Mouse (Mus musculus) kidney, embryonic 14.5 days (tissue): ENCODE measurements around the gene Slc8a3. TPM values are rescaled to one million over a fixed set of nuclear protein-coding genes. Genes with fewer than 3 reads are reported as not detected.

Source experiments
- ATAC-seq: fragments of 200-750 bp; cut with Nextera tagmentation; 2 replicates; pipeline ENCODE4 v1.8.0; 2017; ENCODE audit warnings: moderate number of reproducible peaks, mild to moderate bottlenecking, moderate TSS enrichment, moderate library complexity; ENCODE audit not compliant: low FRiP score, low TSS enrichment
- H3K27ac ChIP-seq: fragments of 300-500 bp; sonication (generic); 2 replicates; pipeline ENCODE4 v1.5.1; 2014; ENCODE audit warnings: low read depth, mild to moderate bottlenecking, low read length, moderate library complexity, mixed read lengths
- H3K27me3 ChIP-seq: fragments of 300-500 bp; sonication (generic); 2 replicates; pipeline ENCODE4 v1.6.1; 2014; ENCODE audit warnings: mild to moderate bottlenecking, low read length; ENCODE audit not compliant: control insufficient read depth, insufficient read depth
- H3K36me3 ChIP-seq: fragments of 300-500 bp; sonication (generic); 2 replicates; pipeline ENCODE4 v1.6.1; 2014; ENCODE audit warnings: low read length, mixed read lengths; ENCODE audit not compliant: control insufficient read depth, insufficient read depth
- H3K4me1 ChIP-seq: fragments of 300-500 bp; sonication (generic); 2 replicates; pipeline ENCODE4 v1.6.1; 2014; ENCODE audit warnings: low read length, mixed read lengths; ENCODE audit not compliant: control insufficient read depth, insufficient read depth
- H3K4me2 ChIP-seq: fragments of 300-500 bp; sonication (generic); replicated peaks from 2 replicates; pipeline ENCODE4 v1.6.1; 2014; ENCODE audit warnings: low read depth, mild to moderate bottlenecking, low read length
- H3K4me3 ChIP-seq: fragments of 300-500 bp; sonication (generic); 2 replicates; pipeline ENCODE4 v1.5.1; 2014; ENCODE audit warnings: mild to moderate bottlenecking, low read length
- H3K9ac ChIP-seq: fragments of 300-500 bp; sonication (generic); 2 replicates; pipeline ENCODE4 v1.6.1; 2014; ENCODE audit warnings: low read depth, mild to moderate bottlenecking, low read length, moderate library complexity
- H3K9me3 ChIP-seq: fragments of 300-500 bp; sonication (generic); 2 replicates; pipeline ENCODE4 v1.6.1; 2016; ENCODE audit warnings: low read length; ENCODE audit not compliant: control insufficient read depth
- WGBS: fragments of 180-500 bp; shearing (Covaris S2); extraction: QIAGEN DNeasy Blood & Tissue Kit; methylation state at CpG from one replicate; pipeline ENCODE4 v1.1.7; 2014; 5-methylcytosine and 5-hydroxymethylcytosine counted together
- polyA plus RNA-seq: library from polyadenylated mRNA; unstranded; fragments of >200 nt; fragmentation: Nextera tagmentation; extraction: Ambion mirVana; gene quantifications from 2 replicates; pipeline ENCODE4 v1.2.1, GENCODE M21; 2014

Slc8a3 gene
- polyA plus RNA-seq, 1 experiment from 2014 or later: 0.41 TPM

- 58% methylated on average over 3 of the region's 3 CpGs for WGBS
- Histone ChIP-seq H3K27ac (no peak overlapping the region), H3K9me3 (no peaks in the 10 kb centered on the region), H3K4me2 (no peak overlapping the region), H3K9ac (no peak overlapping the region), H3K4me3 (no peak overlapping the region), H3K36me3 (no peaks in the 10 kb centered on the region), H3K4me1 (no peaks in the 10 kb centered on the region), H3K27me3 (no peaks in the 10 kb centered on the region; the same call in 1 of the 2 replicates)
- ATAC-seq: peak; percentile 60; the same call in 1 of the 2 replicates
Observed at GRCm38 (mm10) chr12:81182073-81182472, 150.9 kb downstream of the Slc8a3 start.

- 57% methylated on average over 9 of the region's 9 CpGs for WGBS
Observed at GRCm38 (mm10) chr12:81175252-81175651, 157.7 kb downstream of the Slc8a3 start.

GRCm38 (mm10) chr12:81173893-81174292 is 159.1 kb downstream of the Slc8a3 start:
- no peak overlapping the region for H3K27ac ChIP-seq
- 90% methylated on average over 4 of the region's 4 CpGs for WGBS

More at GRCm38 (mm10) chr12:81175252-81175651, 157.7 kb downstream of the Slc8a3 start:
- H3K27ac ChIP-seq: no peak overlapping the region
- H3K4me1 ChIP-seq: no peaks in the 10 kb centered on the region
- no peak for ATAC-seq
- no peaks in the 10 kb centered on the region for H3K36me3 ChIP-seq
- no peak overlapping the region for H3K9ac ChIP-seq
- peaks cover 26% of the 10 kb centered on the region for H3K27me3 ChIP-seq
- H3K9me3 ChIP-seq: no peaks in the 10 kb centered on the region
- no peak overlapping the region for H3K4me2 ChIP-seq
- H3K4me3 ChIP-seq: no peak overlapping the region

GRCm38 (mm10) chr12:81173011-81173410 is 160.0 kb downstream of the Slc8a3 start:
- peaks cover 45% of the 10 kb centered on the region for H3K27me3 ChIP-seq
- no peak overlapping the region for H3K4me2 ChIP-seq
- no peaks in the 10 kb centered on the region for H3K36me3 ChIP-seq
- H3K9ac ChIP-seq: no peak overlapping the region
- H3K4me3 ChIP-seq: no peak overlapping the region
- ATAC-seq: no peak
- 85% methylated on average over 3 of the region's 3 CpGs for WGBS
- H3K4me1 ChIP-seq: no peaks in the 10 kb centered on the region
- H3K9me3 ChIP-seq: no peaks in the 10 kb centered on the region
- H3K27ac ChIP-seq: no peak overlapping the region

More at GRCm38 (mm10) chr12:81173893-81174292, 159.1 kb downstream of the Slc8a3 start:
- Histone ChIP-seq H3K27me3 (peaks cover 38% of the 10 kb centered on the region), H3K36me3 (no peaks in the 10 kb centered on the region), H3K4me1 (no peaks in the 10 kb centered on the region), H3K9ac (no peak overlapping the region), H3K4me3 (no peak overlapping the region), H3K4me2 (no peak overlapping the region), H3K9me3 (no peaks in the 10 kb centered on the region)
- no peak for ATAC-seq

GRCm38 (mm10) chr12:81170076-81170475 is 162.9 kb downstream of the Slc8a3 start:
- Histone ChIP-seq H3K27ac (no peak overlapping the region), H3K4me3 (no peak overlapping the region), H3K9me3 (no peaks in the 10 kb centered on the region), H3K27me3 (peaks cover 48% of the 10 kb centered on the region), H3K4me2 (no peak overlapping the region), H3K36me3 (no peaks in the 10 kb centered on the region), H3K9ac (no peak overlapping the region), H3K4me1 (peaks cover 11% of the 10 kb centered on the region)
- no peak for ATAC-seq
- 78% methylated on average over 2 of the region's 2 CpGs for WGBS

GRCm38 (mm10) chr12:81168494-81168893 is 164.5 kb downstream of the Slc8a3 start:
- H3K27me3 ChIP-seq: peaks cover 56% of the 10 kb centered on the region
- 76% methylated on average over 2 of the region's 2 CpGs for WGBS
- H3K4me3 ChIP-seq: no peak overlapping the region

GRCm38 (mm10) chr12:81168031-81168430 is 164.9 kb downstream of the Slc8a3 start:
- no peak overlapping the region for H3K4me2 ChIP-seq
- H3K36me3 ChIP-seq: no peaks in the 10 kb centered on the region
- peaks cover 59% of the 10 kb centered on the region for H3K27me3 ChIP-seq
- no peaks in the 10 kb centered on the region for H3K9me3 ChIP-seq
- H3K27ac ChIP-seq: no peak overlapping the region
- H3K4me3 ChIP-seq: no peak overlapping the region
- no peak for ATAC-seq
- H3K4me1 ChIP-seq: peaks cover 11% of the 10 kb centered on the region
- WGBS: 92% methylated on average over 7 of the region's 7 CpGs
- H3K9ac ChIP-seq: no peak overlapping the region

More at GRCm38 (mm10) chr12:81168494-81168893, 164.5 kb downstream of the Slc8a3 start:
- Histone ChIP-seq H3K4me2 (no peak overlapping the region), H3K36me3 (no peaks in the 10 kb centered on the region), H3K9ac (no peak overlapping the region), H3K4me1 (peaks cover 11% of the 10 kb centered on the region), H3K9me3 (no peaks in the 10 kb centered on the region), H3K27ac (no peak overlapping the region)
- ATAC-seq: no peak

GRCm38 (mm10) chr12:81167142-81167541 is 165.8 kb downstream of the Slc8a3 start:
- no peak; the same call in 1 of the 2 replicates for ATAC-seq
- Histone ChIP-seq H3K9me3 (no peaks in the 10 kb centered on the region), H3K4me3 (no peak overlapping the region), H3K27ac (no peak overlapping the region), H3K9ac (no peak overlapping the region), H3K4me1 (peaks cover 11% of the 10 kb centered on the region), H3K4me2 (no peak overlapping the region), H3K27me3 (peaks cover 61% of the 10 kb centered on the region), H3K36me3 (no peaks in the 10 kb centered on the region)
- WGBS: 20% methylated on average over 9 of the region's 9 CpGs

GRCm38 (mm10) chr12:81166615-81167014 is 166.4 kb downstream of the Slc8a3 start:
- Histone ChIP-seq H3K4me2 (no peak overlapping the region), H3K4me1 (peaks cover 11% of the 10 kb centered on the region), H3K27me3 (peaks cover 61% of the 10 kb centered on the region), H3K9ac (no peak overlapping the region), H3K27ac (no peak overlapping the region), H3K36me3 (no peaks in the 10 kb centered on the region), H3K4me3 (no peak overlapping the region), H3K9me3 (no peaks in the 10 kb centered on the region)
- no peak for ATAC-seq
- whole genome bisulfite sequencing: 27% methylated on average over 8 of the region's 8 CpGs
